Mouse (Mus musculus): Measurements from ENCODE around the gene Rfx1.

DNA sequence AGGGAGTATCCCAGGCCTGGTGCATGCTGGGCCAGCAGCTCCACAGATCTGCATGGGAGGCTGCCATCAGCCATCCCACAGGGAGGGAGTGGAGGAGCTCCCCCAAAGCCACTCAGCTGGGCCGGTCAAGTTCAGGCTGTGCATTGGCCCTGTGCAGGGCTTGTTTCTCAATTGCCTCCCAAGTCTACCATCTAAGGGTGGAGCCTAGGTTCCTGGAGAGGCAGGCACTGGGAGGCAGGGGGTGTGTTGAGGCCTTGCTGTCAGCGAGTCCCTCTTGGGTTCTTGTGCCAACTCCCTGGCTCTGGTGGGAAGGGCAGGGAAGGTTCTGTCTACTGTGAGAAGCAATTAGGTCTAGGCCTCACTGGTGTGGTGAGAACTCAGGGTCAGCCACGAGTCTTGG lies 5.3 kb downstream of the Rfx1 start:
- TF ChIP-seq POLR2A (IDR thresholded peaks at IDR 0.05; ENCODE audit: low read depth, low read length) (no peak), CTCF (conservative IDR thresholded peaks at IDR 0.05 in 1 of 2, IDR thresholded peaks at IDR 0.05 in 1 of 2; ENCODE audit: low read depth in 2 of 2, low read length in 2 of 2) (no peak), USF1 (IDR thresholded peaks at IDR 0.05; ENCODE audit: low read depth, low read length) (no peak), TBP (conservative IDR thresholded peaks at IDR 0.05; ENCODE audit: low read depth, low read length) (no peak), NRF1 (IDR thresholded peaks at IDR 0.05; ENCODE audit: low read depth, low read length) (no peak), CHD2 (IDR thresholded peaks at IDR 0.05; ENCODE audit: low read length) (no peak), RAD21 (IDR thresholded peaks at IDR 0.05; ENCODE audit: low read depth, low read length) (no peak), BHLHE40 (IDR thresholded peaks at IDR 0.05; ENCODE audit: low read depth, low read length) (no peak), EP300 (IDR thresholded peaks at IDR 0.05; ENCODE audit: low read length) (no peak), JUND (conservative IDR thresholded peaks at IDR 0.05; ENCODE audit: low read depth, low read length) (no peak), CHD1 (IDR thresholded peaks at IDR 0.05; ENCODE audit: low read depth, low read length) (no peak)

Measured in CH12.LX (cell line).